Comparison of ENCODE assay signal across 8 mouse cellular contexts in the genomic region with DNA sequence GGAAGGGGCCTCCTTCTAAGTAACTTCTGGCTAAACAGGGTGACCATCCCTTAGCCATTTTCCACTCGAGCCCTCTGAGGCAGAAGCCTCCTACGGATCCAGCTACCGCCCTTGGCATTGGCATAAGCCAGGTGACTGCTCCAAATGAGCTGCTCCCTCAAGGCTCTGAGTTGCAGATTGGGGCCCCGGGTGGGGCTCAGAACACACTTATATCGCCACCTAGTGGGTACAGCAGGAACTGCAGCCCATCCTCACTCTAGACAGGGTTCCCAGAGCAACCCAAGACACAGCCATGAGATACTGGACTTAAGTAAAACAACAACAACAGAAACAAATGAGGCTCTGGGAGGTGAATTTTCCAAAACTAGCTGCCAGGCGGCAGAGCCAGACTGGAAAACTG. TPM values are rescaled to one million over a fixed set of nuclear protein-coding genes. Genes with fewer than 3 reads are reported as not detected.
DNase-seq lines count a peak whose midpoint lies in the region; ATAC-seq lines count a peak whose summit lies in the region.

No protein-coding gene starts in this region.

- peak; percentile 89 for DNase-seq in ZHBTc4 (ENCODE audit: low read depth, low spot score)
- DNase-seq in cerebellum, postnatal 4 days (ENCODE audit: low spot score in 2 of 2) = peak; percentile 74 to 83
- peak; percentile 86 for DNase-seq in gastrocnemius, postnatal 10 days
- DNase-seq in left cerebral cortex, adult 9 months (ENCODE audit: low spot score in 2 of 2) = peak; percentile 20 to 80
- DNase-seq in right cerebral cortex, postnatal 25 days = peak; percentile 70
- peak; percentile 51 for DNase-seq in yolk sac, embryonic 10.5 days (ENCODE audit: low spot score)

- peak; percentile 84 for ATAC-seq in inflammation-experienced regulatory T-cells, adult 6 months
- peak; percentile 86 for ATAC-seq in megakaryocyte progenitor cell, adult 5-6 weeks (replicated peaks; ENCODE audit: poor library complexity)

RNA-seq across cellular contexts. Expression of a gene that starts 15.8 kb away (rescaled TPM):
- total RNA-seq in gastrocnemius, postnatal 10 days (2021) = 10 to 100 TPM; 37.9 to 41.8 TPM
- 100 to 1,000 TPM; 141 to 184 (median 147) TPM for polyA plus RNA-seq in inflammation-experienced regulatory T-cells, adult 6 months (2017; shearing (Covaris generic))
- total RNA-seq in megakaryocyte progenitor cell, adult 5-6 weeks (2015) = 157 and 164 TPM in 2 replicates
- total RNA-seq in megakaryocyte progenitor cell, adult 5-6 weeks (2017) = 123 and 133 TPM in 2 replicates

RNA-seq across cellular contexts. Expression of a gene that starts 23.9 kb away (rescaled TPM):
- not detected for total RNA-seq in gastrocnemius, postnatal 10 days (2021)
- not detected for polyA plus RNA-seq in inflammation-experienced regulatory T-cells, adult 6 months (2017; shearing (Covaris generic))
- total RNA-seq in megakaryocyte progenitor cell, adult 5-6 weeks (2015) = not detected in 2 replicates
- total RNA-seq in megakaryocyte progenitor cell, adult 5-6 weeks (2017) = not detected in 2 replicates

Comparison
In these comparisons a context has a peak if more than half of its experiments do, and no peak if none do; other contexts are left out.
1. Peak in every context shown above with its lines: DNase-seq and ATAC-seq.